Mouse (Mus musculus): ENCODE measurements around the gene Nxnl2. TPM values are rescaled to one million over a fixed set of nuclear protein-coding genes. Genes with fewer than 3 reads are reported as not detected.

The Nxnl2 gene
- polyA plus RNA-seq, 1 experiment from 2014 or later, result 0.77 TPM

GRCm38 (mm10) chr13:51153670-51154030, 17.2 kb upstream of the Nxnl2 start:
- no peak for ATAC-seq (ENCODE audit: low FRiP score)
- 96% methylated on average over 4 of the region's 4 CpGs for WGBS
- H3K36me3 ChIP-seq, result peaks cover 43% of the 10 kb centered on the region

DNA sequence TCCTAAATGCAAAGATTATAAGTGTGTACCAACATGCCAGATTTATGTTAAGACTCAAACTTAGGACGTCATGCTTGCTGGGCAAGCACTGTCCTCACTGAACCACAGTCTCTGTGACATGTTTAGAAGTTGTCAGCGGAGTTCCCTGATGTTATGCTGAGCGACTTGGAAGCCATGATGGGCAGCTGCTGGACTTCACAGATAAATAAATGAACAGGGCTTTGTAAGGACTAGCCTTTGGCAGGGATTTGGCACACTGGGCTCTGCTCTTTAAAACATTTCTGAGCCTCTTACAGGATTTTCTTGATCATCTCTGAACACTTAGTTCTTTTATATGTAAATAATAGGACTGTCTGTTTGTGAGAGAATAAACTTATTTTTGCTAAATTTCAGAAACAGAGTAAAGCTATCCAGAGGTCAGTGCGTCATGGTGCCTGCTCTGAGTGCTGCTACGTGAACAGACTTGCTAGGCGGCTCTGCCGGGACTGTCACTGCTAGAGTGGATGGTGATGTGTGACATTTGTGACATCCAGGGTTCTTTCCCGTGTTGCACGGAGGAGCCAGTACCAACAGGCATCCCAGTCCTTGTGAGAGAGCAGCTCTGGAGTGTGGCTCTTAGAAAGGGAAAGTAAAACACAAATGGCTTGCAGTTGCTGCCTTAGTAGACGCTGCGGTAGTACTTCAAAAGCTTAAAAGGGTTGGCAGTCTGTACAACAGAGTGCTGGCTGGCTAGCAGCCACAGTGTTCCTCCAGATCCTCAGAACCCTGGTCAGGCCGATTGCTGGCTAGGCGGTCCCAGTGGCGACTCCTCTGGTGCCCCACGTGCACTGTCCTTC, 15.4 kb upstream of the Nxnl2 start:
- WGBS, result 94% methylated on average over 15 of the region's 15 CpGs
- no peaks in the 10 kb centered on the region for H3K9me3 ChIP-seq
- no peak for ATAC-seq (ENCODE audit: low FRiP score)
- no peak overlapping the region for H3K4me3 ChIP-seq
- no peaks in the 10 kb centered on the region for H3K4me1 ChIP-seq (replicated peaks)
- no peak overlapping the region for H3K4me2 ChIP-seq
- no peaks in the 10 kb centered on the region for H3K27me3 ChIP-seq
- no peak overlapping the region for H3K27ac ChIP-seq
- H3K36me3 ChIP-seq, result peaks cover 32% of the 10 kb centered on the region
- no peak overlapping the region for H3K9ac ChIP-seq

More at GRCm38 (mm10) chr13:51153670-51154030, 17.2 kb upstream of the Nxnl2 start:
- H3K4me1 ChIP-seq (replicated peaks), result no peaks in the 10 kb centered on the region
- no peak overlapping the region for H3K27ac ChIP-seq
- no peaks in the 10 kb centered on the region for H3K9me3 ChIP-seq
- H3K4me2 ChIP-seq, result no peak overlapping the region
- no peak overlapping the region for H3K9ac ChIP-seq
- no peak overlapping the region for H3K4me3 ChIP-seq
- no peaks in the 10 kb centered on the region for H3K27me3 ChIP-seq

- Histone ChIP-seq H3K4me2 (no peak overlapping the region), H3K27me3 (no peaks in the 10 kb centered on the region), H3K9me3 (no peaks in the 10 kb centered on the region), H3K4me3 (no peak overlapping the region), H3K9ac (no peak overlapping the region), H3K27ac (no peak overlapping the region), H3K36me3 (peaks cover 31% of the 10 kb centered on the region), H3K4me1 (replicated peaks) (no peaks in the 10 kb centered on the region)
- whole genome bisulfite sequencing, result 99% methylated on average over 6 of the region's 6 CpGs
- no peak for ATAC-seq (ENCODE audit: low FRiP score)
These were observed 14.8 kb upstream of the Nxnl2 start for GRCm38 (mm10) chr13:51156014-51156386.

DNA sequence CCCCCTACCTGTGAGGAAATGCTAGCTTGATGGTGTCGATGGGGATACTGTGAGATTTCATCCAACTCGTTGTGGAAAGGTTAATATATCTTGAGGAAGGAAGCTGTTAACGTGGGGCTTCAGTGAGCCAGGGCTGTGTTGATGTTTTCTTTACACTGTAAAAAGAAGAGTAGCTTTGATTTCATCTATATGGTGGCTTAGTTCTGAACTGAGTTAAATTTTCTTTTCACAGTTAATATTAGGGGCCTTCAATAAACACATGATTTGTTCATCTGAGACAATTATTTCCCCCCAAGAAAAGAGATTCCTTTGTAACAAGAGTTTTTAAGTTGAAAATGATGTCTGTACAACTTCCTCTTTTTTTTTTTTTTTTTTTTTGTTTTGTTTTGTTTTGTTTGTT, 13.5 kb upstream of the Nxnl2 start:
- H3K27ac ChIP-seq, result no peak overlapping the region
- no peaks in the 10 kb centered on the region for H3K9me3 ChIP-seq
- no peak overlapping the region for H3K9ac ChIP-seq
- no peak for ATAC-seq (ENCODE audit: low FRiP score)
- no peak overlapping the region for H3K4me3 ChIP-seq
- H3K27me3 ChIP-seq, result no peaks in the 10 kb centered on the region
- H3K36me3 ChIP-seq, result peaks cover 31% of the 10 kb centered on the region
- H3K4me1 ChIP-seq (replicated peaks), result no peaks in the 10 kb centered on the region
- WGBS, result 83% methylated on average over 3 of the region's 3 CpGs
- H3K4me2 ChIP-seq, result no peak overlapping the region

DNA sequence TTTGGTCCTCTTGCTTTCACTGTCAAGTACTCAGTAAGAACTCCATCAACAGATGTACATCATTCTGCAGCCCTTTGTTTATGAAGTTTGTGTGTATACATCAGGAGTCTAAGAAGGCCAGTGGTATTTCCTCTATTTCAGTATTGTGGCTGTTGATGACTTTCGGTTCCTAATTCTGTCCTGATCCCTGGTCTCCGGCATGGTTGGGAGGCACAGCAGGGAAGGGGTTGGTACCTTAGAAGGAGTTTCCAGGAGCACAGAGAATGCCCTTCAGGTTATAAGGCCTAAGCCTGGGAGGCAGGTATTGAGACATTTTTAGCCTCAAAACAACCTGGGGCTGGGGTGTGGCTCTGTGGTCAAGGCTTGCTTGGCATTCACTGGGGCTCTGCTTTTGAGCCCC, 9.2 kb upstream of the Nxnl2 start:
- no peak overlapping the region for H3K4me2 ChIP-seq
- no peak for ATAC-seq (ENCODE audit: low FRiP score)
- WGBS, result 83% methylated on average over 2 of the region's 2 CpGs

DNA sequence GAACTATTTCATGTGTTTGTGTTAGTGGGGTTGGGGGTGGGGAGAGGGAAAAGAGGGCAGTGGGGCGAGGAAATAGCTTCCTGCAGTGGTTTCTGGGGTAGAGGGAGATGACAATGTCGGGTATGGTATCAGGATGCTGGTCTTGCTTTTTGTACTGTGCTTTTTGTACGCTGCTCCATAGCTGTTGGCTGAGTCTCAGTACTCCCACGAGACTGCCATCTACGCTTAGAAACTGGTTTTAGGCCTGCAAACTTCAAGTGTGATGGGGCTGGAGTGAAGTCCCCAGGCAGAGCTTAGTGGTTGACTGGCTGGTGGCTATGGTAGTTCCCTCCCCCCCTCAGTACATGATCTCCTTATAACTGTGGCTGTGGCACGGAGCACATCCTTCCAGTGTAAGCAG, 8.6 kb upstream of the Nxnl2 start:
- H3K4me2 ChIP-seq, result no peak overlapping the region
- H3K4me1 ChIP-seq (replicated peaks), result no peaks in the 10 kb centered on the region
- H3K36me3 ChIP-seq, result peaks cover 5% of the 10 kb centered on the region
- H3K9me3 ChIP-seq, result no peaks in the 10 kb centered on the region
- H3K4me3 ChIP-seq, result no peak overlapping the region
- 88% methylated on average over 6 of the region's 6 CpGs for WGBS
- no peaks in the 10 kb centered on the region for H3K27me3 ChIP-seq
- no peak for ATAC-seq (ENCODE audit: low FRiP score)
- no peak overlapping the region for H3K9ac ChIP-seq
- no peak overlapping the region for H3K27ac ChIP-seq

More for the DNA sequence above, 9.2 kb upstream of the Nxnl2 start:
- H3K4me1 ChIP-seq (replicated peaks), result no peaks in the 10 kb centered on the region
- H3K9me3 ChIP-seq, result no peaks in the 10 kb centered on the region
- no peak overlapping the region for H3K9ac ChIP-seq
- no peaks in the 10 kb centered on the region for H3K27me3 ChIP-seq
- H3K36me3 ChIP-seq, result peaks cover 5% of the 10 kb centered on the region
- no peak overlapping the region for H3K27ac ChIP-seq
- no peak overlapping the region for H3K4me3 ChIP-seq

DNA sequence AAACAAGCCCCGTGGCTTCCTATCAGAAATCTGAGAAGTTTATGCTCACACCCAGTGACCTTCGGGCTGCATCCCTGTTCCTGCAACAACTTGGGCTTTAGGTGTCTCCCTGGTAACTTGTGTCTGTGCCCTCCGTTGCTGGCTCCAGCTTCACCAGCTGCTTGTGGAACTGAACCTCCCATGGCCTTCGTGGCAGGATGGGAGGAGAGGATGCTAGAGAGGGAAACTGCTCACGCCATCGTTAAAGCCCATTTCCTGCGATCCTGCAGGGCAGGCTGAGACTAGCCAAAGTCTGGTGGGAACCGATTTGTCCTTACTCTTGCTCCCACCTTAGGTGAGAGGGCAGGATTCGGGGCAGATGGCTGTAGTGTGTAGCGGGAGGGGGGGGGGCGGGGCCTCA, 4.1 kb upstream of the Nxnl2 start:
- H3K27ac ChIP-seq, result no peak overlapping the region
- 73% methylated on average over 11 of the region's 11 CpGs for whole genome bisulfite sequencing

DNA sequence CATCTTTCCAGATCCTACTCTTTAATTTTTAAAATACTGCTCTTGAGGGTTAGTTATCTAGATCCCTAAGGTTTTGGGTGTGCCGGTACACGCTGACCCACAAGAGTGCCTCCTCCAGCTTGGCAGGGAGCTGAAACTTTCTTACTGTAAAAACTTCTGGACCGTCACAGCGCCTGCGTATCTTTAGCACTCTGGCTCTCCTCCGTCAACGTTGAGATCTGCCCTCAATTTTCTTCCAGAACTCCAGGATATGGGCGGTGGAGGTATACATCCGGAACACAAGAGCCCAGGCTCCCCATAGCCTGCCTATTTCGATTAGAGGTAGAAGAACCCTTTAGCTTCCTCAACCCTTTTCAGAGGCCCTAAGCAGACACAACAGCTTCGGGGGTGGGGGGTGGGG, 607 bp upstream of the Nxnl2 start:
- H3K27ac ChIP-seq, result no peak overlapping the region
- WGBS, result 44% methylated on average over 11 of the region's 11 CpGs
- H3K9ac ChIP-seq, result no peak overlapping the region
- no peaks in the 10 kb centered on the region for H3K36me3 ChIP-seq
- no peaks in the 10 kb centered on the region for H3K9me3 ChIP-seq
- no peak for ATAC-seq (ENCODE audit: low FRiP score)
- peak overlapping the region; percentile 91 for H3K4me2 ChIP-seq
- peak overlapping the region; percentile 46; the same call in 1 of the 2 replicates for H3K4me3 ChIP-seq
- H3K27me3 ChIP-seq, result peaks cover 45% of the 10 kb centered on the region
- H3K4me1 ChIP-seq (replicated peaks), result peaks cover 15% of the 10 kb centered on the region

More for the DNA sequence above, 4.1 kb upstream of the Nxnl2 start:
- Histone ChIP-seq H3K9ac (no peak overlapping the region), H3K4me3 (no peak overlapping the region), H3K4me2 (no peak overlapping the region), H3K4me1 (replicated peaks) (peaks cover 14% of the 10 kb centered on the region), H3K36me3 (no peaks in the 10 kb centered on the region), H3K9me3 (no peaks in the 10 kb centered on the region), H3K27me3 (peaks cover 27% of the 10 kb centered on the region)
- ATAC-seq (ENCODE audit: low FRiP score), result no peak

GRCm38 (mm10) chr13:51172601-51173000, 1.8 kb downstream of the Nxnl2 start:
- Histone ChIP-seq H3K4me3 (no peak overlapping the region), H3K9me3 (no peaks in the 10 kb centered on the region), H3K27me3 (peaks cover 45% of the 10 kb centered on the region), H3K4me1 (replicated peaks) (peaks cover 15% of the 10 kb centered on the region), H3K9ac (no peak overlapping the region), H3K4me2 (no peak overlapping the region), H3K27ac (no peak overlapping the region), H3K36me3 (no peaks in the 10 kb centered on the region)
- no peak for ATAC-seq (ENCODE audit: low FRiP score)
- 74% methylated on average over 7 of the region's 7 CpGs for WGBS

DNA sequence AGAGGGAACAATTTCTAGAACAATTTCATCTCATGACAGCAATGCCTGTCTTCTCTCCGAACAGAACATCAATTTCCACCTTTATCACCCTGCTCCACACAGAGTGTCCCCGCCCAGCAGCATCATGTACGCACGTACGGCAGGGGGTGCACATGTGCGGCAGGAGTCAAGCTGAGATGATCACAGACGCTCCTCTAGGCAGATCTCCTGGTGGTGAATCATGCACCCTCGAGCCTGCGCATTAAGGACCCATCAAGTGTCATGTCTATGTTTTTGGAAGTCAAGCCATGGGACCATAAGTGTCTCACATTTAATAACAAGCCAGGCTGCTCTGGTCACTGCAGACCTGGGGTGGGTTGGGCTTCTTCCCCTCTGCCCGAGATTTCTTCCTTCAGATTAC, 8.1 kb downstream of the Nxnl2 start:
- H3K27ac ChIP-seq, result no peak overlapping the region
- H3K36me3 ChIP-seq, result no peaks in the 10 kb centered on the region
- H3K4me1 ChIP-seq (replicated peaks), result no peaks in the 10 kb centered on the region
- H3K4me2 ChIP-seq, result no peak overlapping the region
- H3K9me3 ChIP-seq, result no peaks in the 10 kb centered on the region
- H3K4me3 ChIP-seq, result no peak overlapping the region
- no peak for ATAC-seq (ENCODE audit: low FRiP score)
- H3K27me3 ChIP-seq, result 0 out of 2 replicates have a peak, but pooled peaks cover 5% of the 10 kb centered on the region
- no peak overlapping the region for H3K9ac ChIP-seq
- WGBS, result 84% methylated on average over 10 of the region's 10 CpGs

DNA sequence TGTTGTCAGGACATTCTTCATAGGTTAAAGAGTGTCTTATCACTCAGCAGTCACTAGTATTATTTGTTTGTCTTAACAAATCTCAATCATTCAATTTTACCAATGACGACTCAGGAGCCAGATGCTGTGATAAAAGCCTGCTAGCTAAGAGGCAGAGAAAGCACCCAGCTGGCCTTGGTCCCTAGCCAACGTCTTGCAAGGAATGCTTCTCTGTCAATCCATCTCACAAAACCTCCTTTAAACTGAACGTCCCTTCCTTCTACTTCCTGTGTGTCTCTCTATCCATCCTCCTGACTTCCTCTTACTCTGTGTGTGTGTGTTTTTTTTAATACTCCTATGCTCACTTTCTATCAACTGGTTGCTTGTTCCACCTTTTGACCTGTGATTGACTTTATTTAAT, 8.5 kb downstream of the Nxnl2 start:
- no peak for ATAC-seq (ENCODE audit: low FRiP score)
- WGBS, result 69% methylated on average over 3 of the region's 3 CpGs
- H3K4me2 ChIP-seq, result no peak overlapping the region
- H3K9ac ChIP-seq, result no peak overlapping the region
- H3K27me3 ChIP-seq, result 0 out of 2 replicates have a peak, but pooled peaks cover 3% of the 10 kb centered on the region
- no peaks in the 10 kb centered on the region for H3K9me3 ChIP-seq
- no peaks in the 10 kb centered on the region for H3K36me3 ChIP-seq
- no peak overlapping the region for H3K27ac ChIP-seq
- no peaks in the 10 kb centered on the region for H3K4me1 ChIP-seq (replicated peaks)
- no peak overlapping the region for H3K4me3 ChIP-seq

DNA sequence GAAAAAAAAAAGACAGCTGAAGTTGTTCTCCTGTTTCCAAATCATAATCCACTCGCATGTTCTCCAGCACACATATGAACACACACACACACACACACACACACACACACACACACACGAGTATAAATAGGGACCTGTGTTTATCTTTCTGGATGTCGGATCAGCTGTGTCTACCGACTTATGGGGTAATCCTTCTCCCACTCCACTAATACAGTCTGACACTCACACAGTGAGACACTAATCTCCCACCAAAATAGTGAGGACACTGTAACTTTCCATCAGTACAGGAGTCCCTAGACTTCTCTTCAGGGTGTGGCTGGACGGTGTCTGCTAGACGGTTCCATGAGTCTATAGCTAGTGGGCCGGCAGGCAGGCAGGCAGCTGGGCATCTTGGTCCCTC, 11.4 kb downstream of the Nxnl2 start:
- H3K4me1 ChIP-seq (replicated peaks), result no peaks in the 10 kb centered on the region
- no peak overlapping the region for H3K4me2 ChIP-seq
- ATAC-seq (ENCODE audit: low FRiP score), result no peak
- H3K9me3 ChIP-seq, result no peaks in the 10 kb centered on the region
- WGBS, result 94% methylated on average over 7 of the region's 7 CpGs
- no peak overlapping the region for H3K9ac ChIP-seq
- no peak overlapping the region for H3K4me3 ChIP-seq
- H3K27ac ChIP-seq, result no peak overlapping the region
- H3K27me3 ChIP-seq, result no peaks in the 10 kb centered on the region
- H3K36me3 ChIP-seq, result no peaks in the 10 kb centered on the region

GRCm38 (mm10) chr13:51184896-51185295, 14.1 kb downstream of the Nxnl2 start:
- 84% methylated on average over 3 of the region's 3 CpGs for WGBS
- H3K9me3 ChIP-seq, result no peaks in the 10 kb centered on the region
- H3K27ac ChIP-seq, result no peak overlapping the region
- ATAC-seq (ENCODE audit: low FRiP score), result no peak
- H3K36me3 ChIP-seq, result no peaks in the 10 kb centered on the region
- H3K27me3 ChIP-seq, result no peaks in the 10 kb centered on the region
- H3K4me2 ChIP-seq, result no peak overlapping the region
- no peak overlapping the region for H3K9ac ChIP-seq
- no peak overlapping the region for H3K4me3 ChIP-seq
- no peaks in the 10 kb centered on the region for H3K4me1 ChIP-seq (replicated peaks)

Measured in hindbrain, embryonic 13.5 days (tissue).